Mouse (Mus musculus) G1E (cell line): ENCODE results near the gene Rbpj.

Experiments
- CTCF ChIP-seq: IDR thresholded peaks from 2 replicates; pipeline ENCODE4 v1.5.1; 2012; ENCODE audit warnings: low read depth, low read length, inconsistent platforms, mixed read lengths
- GATA1 ChIP-seq: IDR thresholded peaks from 2 replicates; pipeline ENCODE4 v1.6.1; 2012; ENCODE audit warnings: borderline replicate concordance, low read length, inconsistent platforms, mixed read lengths
- TAL1 ChIP-seq: conservative IDR thresholded peaks from 2 replicates; pipeline ENCODE4 v1.6.1; 2012; ENCODE audit warnings: low read depth, low read length, inconsistent platforms, mixed read lengths

DNA sequence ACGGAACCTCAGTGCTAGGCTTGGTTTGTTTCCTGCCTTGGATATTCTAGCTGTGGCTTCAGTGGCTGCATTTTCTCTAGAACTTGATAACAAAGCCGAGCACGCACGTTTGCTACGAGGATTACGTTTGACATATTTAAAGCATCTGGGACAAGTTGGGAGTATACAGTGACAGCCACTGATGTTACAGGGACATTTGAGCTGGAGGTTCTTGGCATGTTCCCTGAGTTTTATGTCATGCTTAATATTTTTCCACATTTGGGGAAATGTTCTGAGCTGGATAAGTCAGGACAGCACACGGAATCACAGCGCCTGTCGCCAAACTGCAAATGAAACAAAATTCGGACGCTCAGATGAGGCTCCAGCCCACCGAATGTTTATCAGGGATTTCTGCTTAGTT is 69.1 kb downstream of the Rbpj start:
- TF ChIP-seq CTCF (no peak), GATA1 (no peak), TAL1 (no peak)
